Mouse (Mus musculus): ENCODE measurements around the gene Coro1b. TPM values are rescaled to one million over a fixed set of nuclear protein-coding genes. Genes with fewer than 3 reads are reported as not detected.

Gene Coro1b
- polyA plus RNA-seq, 1 experiment from 2014 or later = 124 TPM

GRCm38 (mm10) chr19:4164721-4165120 is 16.3 kb downstream of the Coro1b start:
- Histone ChIP-seq H3K27me3 (ENCODE audit: control insufficient read depth, insufficient read depth, low read length) (no peaks in the 10 kb centered on the region), H3K9ac (ENCODE audit: low read length) (no peak overlapping the region), H3K4me2 (ENCODE audit: low read depth, severe bottlenecking) (no peak overlapping the region), H3K36me3 (ENCODE audit: control insufficient read depth, insufficient read depth, low read length) (peaks cover 4% of the 10 kb centered on the region; the same call in 1 of the 2 replicates), H3K27ac (replicated peaks; ENCODE audit: low read depth, low read length) (no peak overlapping the region), H3K4me3 (ENCODE audit: low read depth, low read length) (no peak overlapping the region), H3K9me3 (ENCODE audit: control insufficient read depth, low read length) (no peaks in the 10 kb centered on the region), H3K4me1 (ENCODE audit: control insufficient read depth, insufficient read depth, low read length) (peaks cover 4% of the 10 kb centered on the region)
- ATAC-seq (ENCODE audit: insufficient number of reproducible peaks, low FRiP score, low TSS enrichment, low read depth) (no peak), DNase-seq (ENCODE audit: low spot score) (no peak)
- 72% methylated on average over 2 of the region's 2 CpGs for WGBS

GRCm38 (mm10) chr19:4166678-4167476 is 18.5 kb downstream of the Coro1b start:
- Histone ChIP-seq H3K4me2 (ENCODE audit: low read depth, severe bottlenecking) (no peak overlapping the region), H3K4me3 (ENCODE audit: low read depth, low read length) (no peak overlapping the region), H3K4me1 (ENCODE audit: control insufficient read depth, insufficient read depth, low read length) (peaks cover 9% of the 10 kb centered on the region), H3K9me3 (ENCODE audit: control insufficient read depth, low read length) (no peaks in the 10 kb centered on the region), H3K9ac (ENCODE audit: low read length) (no peak overlapping the region), H3K36me3 (ENCODE audit: control insufficient read depth, insufficient read depth, low read length) (no peaks in the 10 kb centered on the region; the same call in 1 of the 2 replicates), H3K27me3 (ENCODE audit: control insufficient read depth, insufficient read depth, low read length) (no peaks in the 10 kb centered on the region), H3K27ac (replicated peaks; ENCODE audit: low read depth, low read length) (no peak overlapping the region)
- DNase-seq (ENCODE audit: low spot score) (no peak), ATAC-seq (ENCODE audit: insufficient number of reproducible peaks, low FRiP score, low TSS enrichment, low read depth) (no peak)
- 79% methylated on average over 9 of the region's 9 CpGs for WGBS

- peaks cover 5% of the 10 kb centered on the region for H3K4me1 ChIP-seq (ENCODE audit: control insufficient read depth, insufficient read depth, low read length)
- H3K4me2 ChIP-seq (ENCODE audit: low read depth, severe bottlenecking) = peak overlapping the region; percentile 88
- peak overlapping the region; percentile 69 for H3K27ac ChIP-seq (replicated peaks; ENCODE audit: low read depth, low read length)
- peak overlapping the region; percentile 83 for H3K9ac ChIP-seq (ENCODE audit: low read length)
- no peaks in the 10 kb centered on the region; the same call in 1 of the 2 replicates for H3K36me3 ChIP-seq (ENCODE audit: control insufficient read depth, insufficient read depth, low read length)
- peak; percentile 100 for DNase-seq (ENCODE audit: low spot score)
- H3K4me3 ChIP-seq (ENCODE audit: low read depth, low read length) = peak overlapping the region; percentile 41
- H3K27me3 ChIP-seq (ENCODE audit: control insufficient read depth, insufficient read depth, low read length) = no peaks in the 10 kb centered on the region
- ATAC-seq (ENCODE audit: insufficient number of reproducible peaks, low FRiP score, low TSS enrichment, low read depth) = peak; percentile 92
- under 1% methylated on average over 43 of the region's 43 CpGs for WGBS
- no peaks in the 10 kb centered on the region for H3K9me3 ChIP-seq (ENCODE audit: control insufficient read depth, low read length)
These were observed 21.0 kb downstream of the Coro1b start for GRCm38 (mm10) chr19:4169378-4169784.

- DNase-seq (ENCODE audit: low spot score) (no peak), ATAC-seq (ENCODE audit: insufficient number of reproducible peaks, low FRiP score, low TSS enrichment, low read depth) (peak; percentile 46)
- peak overlapping the region; percentile 83 for H3K9ac ChIP-seq (ENCODE audit: low read length)
- peak overlapping the region; percentile 41 for H3K4me3 ChIP-seq (ENCODE audit: low read depth, low read length)
- 10% methylated on average over 27 of the region's 27 CpGs for WGBS
- H3K27me3 ChIP-seq (ENCODE audit: control insufficient read depth, insufficient read depth, low read length) = no peaks in the 10 kb centered on the region
- H3K4me2 ChIP-seq (ENCODE audit: low read depth, severe bottlenecking) = peak overlapping the region; percentile 88
- H3K4me1 ChIP-seq (ENCODE audit: control insufficient read depth, insufficient read depth, low read length) = peaks cover 5% of the 10 kb centered on the region
- peak overlapping the region; percentile 69 for H3K27ac ChIP-seq (replicated peaks; ENCODE audit: low read depth, low read length)
- no peaks in the 10 kb centered on the region for H3K9me3 ChIP-seq (ENCODE audit: control insufficient read depth, low read length)
- H3K36me3 ChIP-seq (ENCODE audit: control insufficient read depth, insufficient read depth, low read length) = no peaks in the 10 kb centered on the region; the same call in 1 of the 2 replicates
These were observed 21.4 kb downstream of the Coro1b start for GRCm38 (mm10) chr19:4169810-4170209.

- DNase-seq (ENCODE audit: low spot score) (no peak), ATAC-seq (ENCODE audit: insufficient number of reproducible peaks, low FRiP score, low TSS enrichment, low read depth) (no peak)
- Histone ChIP-seq H3K9me3 (ENCODE audit: control insufficient read depth, low read length) (no peaks in the 10 kb centered on the region), H3K4me3 (ENCODE audit: low read depth, low read length) (no peak overlapping the region), H3K27me3 (ENCODE audit: control insufficient read depth, insufficient read depth, low read length) (no peaks in the 10 kb centered on the region), H3K27ac (replicated peaks; ENCODE audit: low read depth, low read length) (no peak overlapping the region), H3K4me1 (ENCODE audit: control insufficient read depth, insufficient read depth, low read length) (peaks cover 14% of the 10 kb centered on the region), H3K36me3 (ENCODE audit: control insufficient read depth, insufficient read depth, low read length) (no peaks in the 10 kb centered on the region; the same call in 1 of the 2 replicates), H3K9ac (ENCODE audit: low read length) (peak overlapping the region; percentile 83; the same call in 1 of the 2 replicates), H3K4me2 (ENCODE audit: low read depth, severe bottlenecking) (no peak overlapping the region)
- WGBS = 90% methylated on average over 10 of the region's 10 CpGs
These were observed 22.4 kb downstream of the Coro1b start for GRCm38 (mm10) chr19:4170723-4171392.

GRCm38 (mm10) chr19:4171393-4172290 is 23.2 kb downstream of the Coro1b start:
- no peak overlapping the region for H3K4me3 ChIP-seq (ENCODE audit: low read depth, low read length)
- no peaks in the 10 kb centered on the region for H3K9me3 ChIP-seq (ENCODE audit: control insufficient read depth, low read length)
- no peak overlapping the region for H3K4me2 ChIP-seq (ENCODE audit: low read depth, severe bottlenecking)
- no peak overlapping the region for H3K27ac ChIP-seq (replicated peaks; ENCODE audit: low read depth, low read length)
- no peaks in the 10 kb centered on the region for H3K27me3 ChIP-seq (ENCODE audit: control insufficient read depth, insufficient read depth, low read length)
- H3K9ac ChIP-seq (ENCODE audit: low read length) = peak overlapping the region; percentile 12
- peaks cover 15% of the 10 kb centered on the region for H3K4me1 ChIP-seq (ENCODE audit: control insufficient read depth, insufficient read depth, low read length)
- DNase-seq (ENCODE audit: low spot score) = no peak
- no peak for ATAC-seq (ENCODE audit: insufficient number of reproducible peaks, low FRiP score, low TSS enrichment, low read depth)
- no peaks in the 10 kb centered on the region; the same call in 1 of the 2 replicates for H3K36me3 ChIP-seq (ENCODE audit: control insufficient read depth, insufficient read depth, low read length)
- 64% methylated on average over 13 of the region's 13 CpGs for WGBS

GRCm38 (mm10) chr19:4172925-4173324 is 24.5 kb downstream of the Coro1b start:
- ATAC-seq (ENCODE audit: insufficient number of reproducible peaks, low FRiP score, low TSS enrichment, low read depth) (no peak), DNase-seq (ENCODE audit: low spot score) (no peak)
- no peaks in the 10 kb centered on the region; the same call in 1 of the 2 replicates for H3K36me3 ChIP-seq (ENCODE audit: control insufficient read depth, insufficient read depth, low read length)
- H3K4me2 ChIP-seq (ENCODE audit: low read depth, severe bottlenecking) = no peak overlapping the region
- no peaks in the 10 kb centered on the region for H3K9me3 ChIP-seq (ENCODE audit: control insufficient read depth, low read length)
- H3K4me1 ChIP-seq (ENCODE audit: control insufficient read depth, insufficient read depth, low read length) = peaks cover 15% of the 10 kb centered on the region
- H3K27me3 ChIP-seq (ENCODE audit: control insufficient read depth, insufficient read depth, low read length) = no peaks in the 10 kb centered on the region
- no peak overlapping the region for H3K4me3 ChIP-seq (ENCODE audit: low read depth, low read length)
- no peak overlapping the region for H3K9ac ChIP-seq (ENCODE audit: low read length)
- no peak overlapping the region for H3K27ac ChIP-seq (replicated peaks; ENCODE audit: low read depth, low read length)
- WGBS = 42% methylated on average over 11 of the region's 11 CpGs
